Mouse (Mus musculus) midbrain, embryonic 10.5 days (tissue): ENCODE data around the gene Cald1. TPM values are rescaled to one million over a fixed set of nuclear protein-coding genes. Genes with fewer than 3 reads are reported as not detected.
A peak's percentile ranks its signal among the peaks of the same experiment; 100 is the strongest.

ENCODE experiments used
- DNase-seq: peaks from one replicate; pipeline ENCODE4 v3.0.0-alpha.2; 2017; ENCODE audit warnings: low spot score
- H3K27ac ChIP-seq: fragments of 300-500 bp; sonication (generic); replicated peaks from 2 replicates; pipeline ENCODE4 v1.5.1; 2016; ENCODE audit warnings: mild to moderate bottlenecking
- H3K27me3 ChIP-seq: fragments of 300-500 bp; sonication (generic); 2 replicates; pipeline ENCODE4 v1.6.1; 2016; ENCODE audit warnings: low read depth, mild to moderate bottlenecking; ENCODE audit not compliant: poor library complexity, severe bottlenecking
- H3K36me3 ChIP-seq: fragments of 300-500 bp; sonication (generic); 2 replicates; pipeline ENCODE4 v1.6.1; 2016; ENCODE audit warnings: mild to moderate bottlenecking, moderate library complexity
- H3K4me1 ChIP-seq: fragments of 300-500 bp; sonication (generic); 2 replicates; pipeline ENCODE4 v1.6.1; 2016
- H3K4me3 ChIP-seq: fragments of 300-500 bp; sonication (generic); 2 replicates; pipeline ENCODE4 v1.5.1; 2016; ENCODE audit warnings: mild to moderate bottlenecking, moderate library complexity
- H3K9me3 ChIP-seq: fragments of 300-500 bp; sonication (generic); replicated peaks from 2 replicates; pipeline ENCODE4 v1.6.1; 2016; ENCODE audit warnings: mild to moderate bottlenecking
- WGBS: fragments of 180-500 bp; shearing (Covaris S2); methylation state at CpG from one replicate; pipeline ENCODE4 v1.1.7; 2016; 5-methylcytosine and 5-hydroxymethylcytosine counted together
- polyA plus RNA-seq: library from polyadenylated mRNA; unstranded; fragments of >200 nt; fragmentation: Nextera tagmentation; extraction: Ambion mirVana; gene quantifications from 2 replicates; pipeline ENCODE4 v1.2.1, GENCODE M21; 2016

The Cald1 gene
- polyA plus RNA-seq, 1 experiment from 2014 or later = 143 TPM

- DNase-seq = no peak
- Histone ChIP-seq H3K36me3 (no peaks in the 10 kb centered on the region), H3K4me3 (no peak overlapping the region), H3K9me3 (no peaks in the 10 kb centered on the region), H3K27ac (no peak overlapping the region), H3K27me3 (no peaks in the 10 kb centered on the region), H3K4me1 (peaks cover 2% of the 10 kb centered on the region; the same call in 1 of the 2 replicates)
- WGBS = 78% methylated on average over 3 of the region's 3 CpGs
These were observed 57.4 kb downstream of the Cald1 start for GRCm38 (mm10) chr6:34655719-34656118.

- Histone ChIP-seq H3K36me3 (no peaks in the 10 kb centered on the region), H3K9me3 (no peaks in the 10 kb centered on the region), H3K4me3 (no peak overlapping the region), H3K27me3 (no peaks in the 10 kb centered on the region), H3K27ac (no peak overlapping the region), H3K4me1 (peaks cover 3% of the 10 kb centered on the region; the same call in 1 of the 2 replicates)
- WGBS = 87% methylated on average over 5 of the region's 5 CpGs
- no peak for DNase-seq
These were observed 60.5 kb downstream of the Cald1 start for GRCm38 (mm10) chr6:34658791-34659190.

GRCm38 (mm10) chr6:34660724-34661123 is 62.4 kb downstream of the Cald1 start:
- DNase-seq = no peak
- no peaks in the 10 kb centered on the region for H3K27me3 ChIP-seq
- H3K9me3 ChIP-seq = no peaks in the 10 kb centered on the region
- H3K27ac ChIP-seq = 0 out of 2 replicates have a peak overlapping the region, but pooled peaks have one; percentile 42
- no peak overlapping the region for H3K4me3 ChIP-seq
- H3K36me3 ChIP-seq = no peaks in the 10 kb centered on the region
- H3K4me1 ChIP-seq = peaks cover 3% of the 10 kb centered on the region; the same call in 1 of the 2 replicates
- 70% methylated on average over 8 of the region's 8 CpGs for WGBS

GRCm38 (mm10) chr6:34662626-34663025 is 64.3 kb downstream of the Cald1 start:
- Histone ChIP-seq H3K27ac (no peak overlapping the region), H3K4me3 (no peak overlapping the region), H3K27me3 (no peaks in the 10 kb centered on the region), H3K4me1 (peaks cover 3% of the 10 kb centered on the region; the same call in 1 of the 2 replicates), H3K36me3 (no peaks in the 10 kb centered on the region), H3K9me3 (no peaks in the 10 kb centered on the region)
- 83% methylated on average over 6 of the region's 6 CpGs for WGBS
- no peak for DNase-seq

- peaks cover 3% of the 10 kb centered on the region; the same call in 1 of the 2 replicates for H3K4me1 ChIP-seq
- 84% methylated on average over 4 of the region's 4 CpGs for WGBS
These were observed 66.0 kb downstream of the Cald1 start for GRCm38 (mm10) chr6:34664291-34664690.

GRCm38 (mm10) chr6:34664749-34665148 is 66.4 kb downstream of the Cald1 start:
- no peaks in the 10 kb centered on the region for H3K27me3 ChIP-seq
- peaks cover 3% of the 10 kb centered on the region; the same call in 1 of the 2 replicates for H3K4me1 ChIP-seq
- 84% methylated on average over 5 of the region's 5 CpGs for WGBS
- no peaks in the 10 kb centered on the region for H3K36me3 ChIP-seq
- no peak for DNase-seq
- H3K27ac ChIP-seq = no peak overlapping the region
- no peak overlapping the region for H3K4me3 ChIP-seq
- no peaks in the 10 kb centered on the region for H3K9me3 ChIP-seq

More at GRCm38 (mm10) chr6:34664291-34664690, 66.0 kb downstream of the Cald1 start:
- H3K36me3 ChIP-seq = no peaks in the 10 kb centered on the region
- H3K9me3 ChIP-seq = no peaks in the 10 kb centered on the region
- H3K27me3 ChIP-seq = no peaks in the 10 kb centered on the region
- DNase-seq = no peak
- H3K27ac ChIP-seq = no peak overlapping the region
- H3K4me3 ChIP-seq = no peak overlapping the region

GRCm38 (mm10) chr6:34668739-34669254 is 70.5 kb downstream of the Cald1 start:
- no peaks in the 10 kb centered on the region for H3K27me3 ChIP-seq
- no peaks in the 10 kb centered on the region for H3K4me1 ChIP-seq
- DNase-seq = no peak
- 87% methylated on average over 5 of the region's 5 CpGs for WGBS
- H3K4me3 ChIP-seq = no peak overlapping the region
- no peaks in the 10 kb centered on the region for H3K36me3 ChIP-seq
- H3K27ac ChIP-seq = no peak overlapping the region
- H3K9me3 ChIP-seq = no peaks in the 10 kb centered on the region

GRCm38 (mm10) chr6:34671355-34671754 is 73.1 kb downstream of the Cald1 start:
- 91% methylated on average over 1 of the region's 1 CpGs for WGBS
- Histone ChIP-seq H3K27me3 (no peaks in the 10 kb centered on the region), H3K4me3 (no peak overlapping the region)

GRCm38 (mm10) chr6:34674416-34674815 is 76.1 kb downstream of the Cald1 start:
- WGBS = 92% methylated on average over 7 of the region's 7 CpGs
- DNase-seq = no peak
- no peak overlapping the region for H3K4me3 ChIP-seq
- H3K36me3 ChIP-seq = no peaks in the 10 kb centered on the region
- no peak overlapping the region for H3K27ac ChIP-seq
- H3K27me3 ChIP-seq = no peaks in the 10 kb centered on the region
- H3K4me1 ChIP-seq = no peaks in the 10 kb centered on the region
- H3K9me3 ChIP-seq = no peaks in the 10 kb centered on the region

More at GRCm38 (mm10) chr6:34671355-34671754, 73.1 kb downstream of the Cald1 start:
- no peak overlapping the region for H3K27ac ChIP-seq
- no peaks in the 10 kb centered on the region for H3K36me3 ChIP-seq
- no peak for DNase-seq
- H3K9me3 ChIP-seq = no peaks in the 10 kb centered on the region
- H3K4me1 ChIP-seq = no peaks in the 10 kb centered on the region

- no peaks in the 10 kb centered on the region for H3K9me3 ChIP-seq
- H3K27ac ChIP-seq = no peak overlapping the region
- no peak overlapping the region for H3K4me3 ChIP-seq
- 82% methylated on average over 10 of the region's 10 CpGs for WGBS
- DNase-seq = no peak
- H3K27me3 ChIP-seq = no peaks in the 10 kb centered on the region
- no peaks in the 10 kb centered on the region for H3K4me1 ChIP-seq
- no peaks in the 10 kb centered on the region for H3K36me3 ChIP-seq
These were observed 76.6 kb downstream of the Cald1 start for GRCm38 (mm10) chr6:34674897-34675296.

GRCm38 (mm10) chr6:34682126-34682525 is 83.8 kb downstream of the Cald1 start:
- no peaks in the 10 kb centered on the region for H3K9me3 ChIP-seq
- no peak overlapping the region for H3K27ac ChIP-seq
- WGBS = 50% methylated on average over 8 of the region's 8 CpGs
- no peak for DNase-seq
- no peak overlapping the region for H3K4me3 ChIP-seq
- peaks cover 10% of the 10 kb centered on the region for H3K4me1 ChIP-seq
- no peaks in the 10 kb centered on the region for H3K36me3 ChIP-seq
- H3K27me3 ChIP-seq = no peaks in the 10 kb centered on the region

GRCm38 (mm10) chr6:34684886-34685285 is 86.6 kb downstream of the Cald1 start:
- Histone ChIP-seq H3K27ac (peak overlapping the region; percentile 71), H3K9me3 (no peaks in the 10 kb centered on the region), H3K4me1 (peaks cover 10% of the 10 kb centered on the region), H3K4me3 (no peak overlapping the region), H3K27me3 (no peaks in the 10 kb centered on the region), H3K36me3 (no peaks in the 10 kb centered on the region)
- DNase-seq = peak; percentile 17
- WGBS = 58% methylated on average over 8 of the region's 8 CpGs

GRCm38 (mm10) chr6:34688971-34689370 is 90.7 kb downstream of the Cald1 start:
- no peaks in the 10 kb centered on the region for H3K36me3 ChIP-seq
- peaks cover 10% of the 10 kb centered on the region for H3K4me1 ChIP-seq
- no peak overlapping the region for H3K27ac ChIP-seq
- H3K4me3 ChIP-seq = no peak overlapping the region
- no peaks in the 10 kb centered on the region for H3K9me3 ChIP-seq
- WGBS = 80% methylated on average over 2 of the region's 2 CpGs
- no peak for DNase-seq
- H3K27me3 ChIP-seq = no peaks in the 10 kb centered on the region
